Mouse (Mus musculus) CH12.LX (cell line): ENCODE measurements around the gene Ankrd49. TPM values are rescaled to one million over a fixed set of nuclear protein-coding genes. Genes with fewer than 3 reads are reported as not detected.

ENCODE experiments used
- DNase-seq: peaks from one replicate; pipeline ENCODE4 v3.0.0-alpha.2; 2013; ENCODE audit errors: extremely low read depth
- H3K27ac ChIP-seq: 2 replicates; pipeline ENCODE4 v1.5.1; 2012; ENCODE audit warnings: low read depth, mild to moderate bottlenecking, control low read depth, moderate library complexity; ENCODE audit not compliant: insufficient read depth
- H3K27me3 ChIP-seq: replicated peaks from 2 replicates; pipeline ENCODE3; 2012; ENCODE audit warnings: inconsistent platforms
- H3K36me3 ChIP-seq, 2 experiments: replicated peaks in 1 of 2; 2 replicates each; pipeline versions ENCODE3 to v1.6.1; 2012; ENCODE audit warnings: inconsistent platforms in 1 of 2, low read length in 1 of 2, mild to moderate bottlenecking in 1 of 2, mixed read lengths in 1 of 2, moderate library complexity in 1 of 2; ENCODE audit not compliant: control insufficient read depth in 1 of 2, insufficient read depth in 1 of 2
- H3K4me1 ChIP-seq, 2 experiments: 2 replicates each; pipeline ENCODE4 v1.6.1; 2012; ENCODE audit warnings: inconsistent platforms in 1 of 2, moderate library complexity in 1 of 2; ENCODE audit not compliant: insufficient read depth in 2 of 2, control insufficient read depth in 1 of 2
- H3K4me2 ChIP-seq: 2 replicates; pipeline ENCODE4 v1.6.1; 2012; ENCODE audit warnings: low read depth, mild to moderate bottlenecking, control low read depth; ENCODE audit not compliant: poor library complexity, insufficient read depth, severe bottlenecking
- H3K4me3 ChIP-seq, 3 experiments: fragments of 150-350 bp in 1 of 3; sonication (generic) in 1 of 3; replicated peaks in 1 of 3; 2 replicates each; pipeline versions ENCODE3 to v1.5.1; 2011 to 2012; ENCODE audit warnings: low read depth in 2 of 3, low read length in 2 of 3, mild to moderate bottlenecking in 2 of 3, moderate library complexity in 2 of 3, control low read depth in 1 of 3, improper control_type of control experiment in 1 of 3, inconsistent platforms in 1 of 3, mixed read lengths in 1 of 3; ENCODE audit not compliant: poor library complexity in 1 of 3
- H3K79me2 ChIP-seq: replicated peaks from 2 replicates; pipeline ENCODE4 v1.6.1; 2012; ENCODE audit warnings: mild to moderate bottlenecking, moderate library complexity; ENCODE audit not compliant: control insufficient read depth, poor library complexity, insufficient read depth, severe bottlenecking; ENCODE audit errors: extremely low read depth
- H3K9ac ChIP-seq: 2 replicates; pipeline ENCODE4 v1.6.1; 2012; ENCODE audit warnings: low read depth, mild to moderate bottlenecking, control low read depth, moderate library complexity; ENCODE audit not compliant: insufficient read depth
- H3K9me3 ChIP-seq: replicated peaks from 2 replicates; pipeline ENCODE3; 2012; ENCODE audit warnings: low read length, inconsistent platforms, mixed read lengths
- CHD1 ChIP-seq: IDR thresholded peaks from 2 replicates; pipeline ENCODE4 v1.6.1; 2012; ENCODE audit warnings: low read depth, low read length, improper control_type of control experiment, inconsistent platforms
- CHD2 ChIP-seq: IDR thresholded peaks from 2 replicates; pipeline ENCODE4 v1.6.1; 2011; ENCODE audit warnings: low read length, improper control_type of control experiment
- CTCF ChIP-seq, 2 experiments: IDR thresholded peaks in 1 of 2; conservative IDR thresholded peaks in 1 of 2; 2 replicates each; pipeline ENCODE4 v1.5.1; 2011 to 2012; ENCODE audit warnings: low read depth in 2 of 2, low read length in 2 of 2, improper control_type of control experiment in 1 of 2, inconsistent platforms in 1 of 2, mild to moderate bottlenecking in 1 of 2, moderate library complexity in 1 of 2
- E2F4 ChIP-seq: IDR thresholded peaks from 2 replicates; pipeline ENCODE4 v1.6.1; 2011; ENCODE audit warnings: low read depth, low read length, improper control_type of control experiment; ENCODE audit not compliant: insufficient replicate concordance
- EP300 ChIP-seq: IDR thresholded peaks from 2 replicates; pipeline ENCODE4 v1.6.1; 2011; ENCODE audit warnings: low read length, improper control_type of control experiment
- ETS1 ChIP-seq: conservative IDR thresholded peaks from 2 replicates; pipeline ENCODE4 v1.6.1; 2012; ENCODE audit warnings: low read depth, mild to moderate bottlenecking, inconsistent platforms, low read length, improper control_type of control experiment, moderate library complexity
- GABPA ChIP-seq: IDR thresholded peaks from 2 replicates; pipeline ENCODE4 v1.6.1; 2012; ENCODE audit warnings: low read depth, low read length, improper control_type of control experiment, inconsistent platforms; ENCODE audit not compliant: insufficient replicate concordance
- HCFC1 ChIP-seq: IDR thresholded peaks from 2 replicates; pipeline ENCODE4 v1.6.1; 2012; ENCODE audit warnings: low read depth, mild to moderate bottlenecking, inconsistent platforms, low read length, improper control_type of control experiment
- IRF4 ChIP-seq: IDR thresholded peaks from 2 replicates; pipeline ENCODE4 v1.6.1; 2014; ENCODE audit warnings: low read depth, mild to moderate bottlenecking, inconsistent platforms, low read length, improper control_type of control experiment
- JUND ChIP-seq: conservative IDR thresholded peaks from 2 replicates; pipeline ENCODE4 v1.6.1; 2011; ENCODE audit warnings: low read depth, low read length, improper control_type of control experiment
- KAT2A ChIP-seq: IDR thresholded peaks from 2 replicates; pipeline ENCODE4 v1.6.1; 2012; ENCODE audit warnings: low read length, improper control_type of control experiment, inconsistent platforms; ENCODE audit not compliant: insufficient replicate concordance
- MAFK ChIP-seq: IDR thresholded peaks from 2 replicates; pipeline ENCODE4 v1.6.1; 2011; ENCODE audit warnings: low read length, improper control_type of control experiment; ENCODE audit not compliant: insufficient replicate concordance
- POLR2A ChIP-seq: IDR thresholded peaks from 2 replicates; pipeline ENCODE4 v1.6.1; 2011; ENCODE audit warnings: low read depth, mild to moderate bottlenecking, improper control_type of control experiment, low read length
- POLR2AphosphoS2 ChIP-seq: IDR thresholded peaks from 2 replicates; pipeline ENCODE4 v1.6.1; 2011; ENCODE audit warnings: low read depth, low read length, improper control_type of control experiment
- RAD21 ChIP-seq: IDR thresholded peaks from 2 replicates; pipeline ENCODE4 v1.6.1; 2011; ENCODE audit warnings: low read depth, mild to moderate bottlenecking, low read length, improper control_type of control experiment, moderate library complexity
- TBP ChIP-seq: conservative IDR thresholded peaks from 2 replicates; pipeline ENCODE4 v1.6.1; 2011; ENCODE audit warnings: low read depth, low read length, improper control_type of control experiment
- TCF12 ChIP-seq: IDR thresholded peaks from 2 replicates; pipeline ENCODE4 v1.6.1; 2014; ENCODE audit warnings: low read depth, mild to moderate bottlenecking, inconsistent platforms, low read length, improper control_type of control experiment
- UBTF ChIP-seq: IDR thresholded peaks from 2 replicates; pipeline ENCODE4 v1.6.1; 2012; ENCODE audit warnings: low read depth, mild to moderate bottlenecking, inconsistent platforms, low read length, improper control_type of control experiment, moderate library complexity
- USF2 ChIP-seq: conservative IDR thresholded peaks from 2 replicates; pipeline ENCODE4 v1.6.1; 2011; ENCODE audit warnings: low read depth, low read length, improper control_type of control experiment
- ZC3H11A ChIP-seq: IDR thresholded peaks from 2 replicates; pipeline ENCODE4 v1.6.1; 2012; ENCODE audit warnings: low read depth, mild to moderate bottlenecking, inconsistent platforms, low read length, improper control_type of control experiment
- ZMIZ1 ChIP-seq: IDR thresholded peaks from 2 replicates; pipeline ENCODE4 v1.6.1; 2012; ENCODE audit warnings: low read depth, mild to moderate bottlenecking, inconsistent platforms, low read length, improper control_type of control experiment
- dilution Hi-C: fragments of 300-500 bp; cut with MboI; formaldehyde crosslinking; loops from 2 replicates; pipeline ENCODE4 v1.14.3; 2020; ENCODE audit warnings: low sequenced_read_pairs; ENCODE audit not compliant: extremely low pct_unique_long_range_greater_than_20kb, extremely low pct_ligation_motif_present
- in situ Hi-C: fragments of 300-500 bp; cut with MboI; formaldehyde crosslinking; loops from 3 replicates; pipeline ENCODE4 v1.14.3; 2019; ENCODE audit warnings: low sequenced_read_pairs, low pct_ligation_motif_present, low pct_unique_long_range_greater_than_20kb, mixed read lengths
- polyA plus RNA-seq: library from polyadenylated mRNA; unstranded; fragments of >175 nt; gene quantifications from 2 replicates; pipeline ENCODE4 v1.2.1, GENCODE M21; 2012; ENCODE audit warnings: low read depth; ENCODE audit not compliant: insufficient read length
- total RNA-seq, 2 experiments: library from RNA; depleted of rRNA; stranded (reverse); fragments of 300-350 nt in 1 of 2; fragments of >200 nt in 1 of 2; gene quantifications; 2 replicates each; pipeline ENCODE4 v1.2.3; 2012 to 2014

Ankrd49 gene
- total and polyA plus RNA-seq, 3 experiments, result 33.8 to 62.5 (median 49.6) TPM

DNA sequence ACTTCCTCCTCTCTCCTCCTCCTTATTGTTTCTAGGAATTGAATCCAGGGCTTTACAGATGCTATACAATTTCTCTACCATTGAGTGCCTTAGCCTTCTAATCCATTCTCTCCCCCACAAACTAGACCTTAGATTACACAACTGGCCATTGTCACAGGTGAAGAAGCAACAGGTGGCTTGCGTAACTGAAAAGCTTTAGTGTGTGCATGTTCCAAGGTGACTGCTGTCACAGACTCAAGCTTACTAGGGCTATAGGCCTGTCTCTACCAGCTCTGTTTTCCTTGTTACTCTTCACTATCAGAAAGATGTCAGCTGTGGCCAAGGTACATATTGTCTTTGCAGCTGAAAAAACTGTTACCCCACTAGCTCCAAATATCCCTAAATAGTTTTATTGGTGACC, 22.1 kb upstream of the Ankrd49 start:
- DNase-seq, result no peak
- Histone ChIP-seq H3K79me2 (no peaks in the 10 kb centered on the region), H3K4me3 (no peak overlapping the region), H3K36me3 (peaks cover 68 to 88% of the 10 kb centered on the region in 2 experiments), H3K27me3 (no peaks in the 10 kb centered on the region), H3K4me1 (no peaks in the 10 kb centered on the region), H3K4me2 (no peak overlapping the region), H3K9ac (no peak overlapping the region), H3K9me3 (no peaks in the 10 kb centered on the region), H3K27ac (no peak overlapping the region)
- dilution Hi-C loops (no loop called here), in situ Hi-C loops (no loop called here)
- TF ChIP-seq POLR2AphosphoS2 (no peak), GABPA (no peak), JUND (no peak), HCFC1 (no peak), CTCF (conservative IDR thresholded peaks at IDR 0.05 in 1 of 2, IDR thresholded peaks at IDR 0.05 in 1 of 2; ENCODE audit: low read depth in 2 of 2, low read length in 2 of 2) (no peak), UBTF (no peak)

DNA sequence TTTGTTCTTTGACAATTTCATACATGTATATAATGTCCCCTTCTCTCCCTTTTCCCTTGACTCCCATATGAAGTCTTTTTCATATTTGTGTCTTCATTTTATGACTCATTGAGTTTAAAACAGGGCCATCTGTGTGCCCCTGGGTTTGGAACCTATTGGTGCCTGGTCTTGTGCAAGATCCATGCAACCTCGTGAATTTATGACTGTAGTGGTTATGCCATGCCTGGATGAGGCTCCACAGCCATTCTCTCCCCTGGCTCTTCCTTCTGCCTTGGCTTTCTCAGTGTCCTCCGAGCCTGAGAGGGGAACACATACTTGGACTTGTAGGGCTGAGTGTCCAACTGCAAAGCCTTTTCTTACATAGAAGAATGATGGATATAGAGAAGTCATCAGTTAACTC, 21.1 kb upstream of the Ankrd49 start:
- no peak for TF ChIP-seq E2F4
- TF ChIP-seq TCF12, result no peak
- no peak for TF ChIP-seq USF2
- TF ChIP-seq KAT2A, result no peak
- TF ChIP-seq CHD2, result no peak
- no peak for TF ChIP-seq ZMIZ1
- H3K9ac ChIP-seq, result no peak overlapping the region
- no peak for DNase-seq
- H3K4me2 ChIP-seq, result no peak overlapping the region
- H3K4me3 ChIP-seq, result no peak overlapping the region
- H3K9me3 ChIP-seq, result no peaks in the 10 kb centered on the region
- H3K36me3 ChIP-seq, result peaks cover 72 to 88% of the 10 kb centered on the region in 2 experiments
- no peak overlapping the region for H3K27ac ChIP-seq
- dilution Hi-C loops, result no loop called here
- H3K79me2 ChIP-seq, result no peaks in the 10 kb centered on the region
- H3K4me1 ChIP-seq, result no peaks in the 10 kb centered on the region
- in situ Hi-C loops, result no loop called here
- H3K27me3 ChIP-seq, result no peaks in the 10 kb centered on the region

DNA sequence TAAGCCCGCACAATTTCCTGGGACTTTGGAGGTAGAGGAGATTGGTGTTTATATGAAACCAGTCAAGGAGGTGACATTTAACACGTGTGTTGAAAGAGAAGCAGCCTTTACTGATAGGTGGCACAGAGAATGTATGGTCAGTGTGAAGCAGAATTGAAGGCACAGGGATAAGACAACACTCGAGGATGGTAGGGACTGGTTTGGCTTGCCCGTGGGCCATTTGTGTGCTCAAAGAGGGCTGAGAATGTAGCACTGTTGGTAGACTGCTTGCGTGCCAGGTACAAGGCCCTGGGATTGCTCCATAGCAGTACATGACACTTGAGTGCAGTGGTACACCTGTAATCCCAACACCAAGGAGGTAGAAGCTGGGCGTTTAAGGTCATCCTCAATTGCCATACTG, 2.7 kb upstream of the Ankrd49 start:
- Histone ChIP-seq H3K79me2 (peaks cover 17% of the 10 kb centered on the region), H3K36me3 (peaks cover 29 to 60% of the 10 kb centered on the region in 2 experiments)
- no peak for TF ChIP-seq ETS1
- no peak for TF ChIP-seq CHD1
- TF ChIP-seq EP300, result no peak
- TF ChIP-seq IRF4, result no peak
- TF ChIP-seq CTCF (conservative IDR thresholded peaks at IDR 0.05 in 1 of 2, IDR thresholded peaks at IDR 0.05 in 1 of 2; ENCODE audit: low read depth in 2 of 2, low read length in 2 of 2), result no peak
- no peak for TF ChIP-seq MAFK
- no peak for TF ChIP-seq TBP
- TF ChIP-seq RAD21, result no peak
- TF ChIP-seq E2F4, result no peak
- TF ChIP-seq TCF12, result no peak
- no peak for TF ChIP-seq POLR2AphosphoS2
- TF ChIP-seq POLR2A, result no peak
- TF ChIP-seq ZC3H11A, result no peak

More for the DNA sequence above, 2.7 kb upstream of the Ankrd49 start:
- DNase-seq, result no peak
- dilution Hi-C loops, result no loop called here
- in situ Hi-C loops, result no loop called here
- Histone ChIP-seq H3K4me1 (peaks cover 0 to 36% of the 10 kb centered on the region in 2 experiments; a peak in 2 of 4 replicates), H3K27ac (no peak overlapping the region), H3K4me2 (no peak overlapping the region), H3K9ac (no peak overlapping the region), H3K27me3 (no peaks in the 10 kb centered on the region), H3K9me3 (no peaks in the 10 kb centered on the region), H3K4me3 (no peak overlapping the region)
